Mouse (Mus musculus) CH12.LX (cell line): ENCODE data around the gene Znrf3. TPM values are rescaled to one million over a fixed set of nuclear protein-coding genes. Genes with fewer than 3 reads are reported as not detected.

Source experiments
- DNase-seq: peaks from one replicate; pipeline ENCODE4 v3.0.0-alpha.2; 2013; ENCODE audit errors: extremely low read depth
- H3K27ac ChIP-seq: 2 replicates; pipeline ENCODE4 v1.5.1; 2012; ENCODE audit warnings: low read depth, mild to moderate bottlenecking, control low read depth, moderate library complexity; ENCODE audit not compliant: insufficient read depth
- H3K27me3 ChIP-seq: replicated peaks from 2 replicates; pipeline ENCODE3; 2012; ENCODE audit warnings: inconsistent platforms
- H3K36me3 ChIP-seq, 2 experiments: replicated peaks in 1 of 2; 2 replicates each; pipeline versions ENCODE3 to v1.6.1; 2012; ENCODE audit warnings: inconsistent platforms in 1 of 2, low read length in 1 of 2, mild to moderate bottlenecking in 1 of 2, mixed read lengths in 1 of 2, moderate library complexity in 1 of 2; ENCODE audit not compliant: control insufficient read depth in 1 of 2, insufficient read depth in 1 of 2
- H3K4me1 ChIP-seq, 2 experiments: 2 replicates each; pipeline ENCODE4 v1.6.1; 2012; ENCODE audit warnings: inconsistent platforms in 1 of 2, moderate library complexity in 1 of 2; ENCODE audit not compliant: insufficient read depth in 2 of 2, control insufficient read depth in 1 of 2
- H3K4me2 ChIP-seq: 2 replicates; pipeline ENCODE4 v1.6.1; 2012; ENCODE audit warnings: low read depth, mild to moderate bottlenecking, control low read depth; ENCODE audit not compliant: poor library complexity, insufficient read depth, severe bottlenecking
- H3K4me3 ChIP-seq, 3 experiments: fragments of 150-350 bp in 1 of 3; sonication (generic) in 1 of 3; replicated peaks in 1 of 3; 2 replicates each; pipeline versions ENCODE3 to v1.5.1; 2011 to 2012; ENCODE audit warnings: low read depth in 2 of 3, low read length in 2 of 3, mild to moderate bottlenecking in 2 of 3, moderate library complexity in 2 of 3, control low read depth in 1 of 3, improper control_type of control experiment in 1 of 3, inconsistent platforms in 1 of 3, mixed read lengths in 1 of 3; ENCODE audit not compliant: poor library complexity in 1 of 3
- H3K79me2 ChIP-seq: replicated peaks from 2 replicates; pipeline ENCODE4 v1.6.1; 2012; ENCODE audit warnings: mild to moderate bottlenecking, moderate library complexity; ENCODE audit not compliant: control insufficient read depth, poor library complexity, insufficient read depth, severe bottlenecking; ENCODE audit errors: extremely low read depth
- H3K9ac ChIP-seq: 2 replicates; pipeline ENCODE4 v1.6.1; 2012; ENCODE audit warnings: low read depth, mild to moderate bottlenecking, control low read depth, moderate library complexity; ENCODE audit not compliant: insufficient read depth
- H3K9me3 ChIP-seq: replicated peaks from 2 replicates; pipeline ENCODE3; 2012; ENCODE audit warnings: low read length, inconsistent platforms, mixed read lengths
- CHD1 ChIP-seq: IDR thresholded peaks from 2 replicates; pipeline ENCODE4 v1.6.1; 2012; ENCODE audit warnings: low read depth, low read length, improper control_type of control experiment, inconsistent platforms
- CTCF ChIP-seq, 2 experiments: IDR thresholded peaks in 1 of 2; conservative IDR thresholded peaks in 1 of 2; 2 replicates each; pipeline ENCODE4 v1.5.1; 2011 to 2012; ENCODE audit warnings: low read depth in 2 of 2, low read length in 2 of 2, improper control_type of control experiment in 1 of 2, inconsistent platforms in 1 of 2, mild to moderate bottlenecking in 1 of 2, moderate library complexity in 1 of 2
- E2F4 ChIP-seq: IDR thresholded peaks from 2 replicates; pipeline ENCODE4 v1.6.1; 2011; ENCODE audit warnings: low read depth, low read length, improper control_type of control experiment; ENCODE audit not compliant: insufficient replicate concordance
- ELF1 ChIP-seq: IDR thresholded peaks from 2 replicates; pipeline ENCODE4 v1.6.1; 2014; ENCODE audit warnings: low read depth, mild to moderate bottlenecking, inconsistent platforms, low read length, improper control_type of control experiment
- ETS1 ChIP-seq: conservative IDR thresholded peaks from 2 replicates; pipeline ENCODE4 v1.6.1; 2012; ENCODE audit warnings: low read depth, mild to moderate bottlenecking, inconsistent platforms, low read length, improper control_type of control experiment, moderate library complexity
- HCFC1 ChIP-seq: IDR thresholded peaks from 2 replicates; pipeline ENCODE4 v1.6.1; 2012; ENCODE audit warnings: low read depth, mild to moderate bottlenecking, inconsistent platforms, low read length, improper control_type of control experiment
- JUND ChIP-seq: conservative IDR thresholded peaks from 2 replicates; pipeline ENCODE4 v1.6.1; 2011; ENCODE audit warnings: low read depth, low read length, improper control_type of control experiment
- KAT2A ChIP-seq: IDR thresholded peaks from 2 replicates; pipeline ENCODE4 v1.6.1; 2012; ENCODE audit warnings: low read length, improper control_type of control experiment, inconsistent platforms; ENCODE audit not compliant: insufficient replicate concordance
- MAFK ChIP-seq: IDR thresholded peaks from 2 replicates; pipeline ENCODE4 v1.6.1; 2011; ENCODE audit warnings: low read length, improper control_type of control experiment; ENCODE audit not compliant: insufficient replicate concordance
- MAX ChIP-seq: IDR thresholded peaks from 2 replicates; pipeline ENCODE4 v1.6.1; 2011; ENCODE audit warnings: low read length, improper control_type of control experiment
- MAZ ChIP-seq: IDR thresholded peaks from 2 replicates; pipeline ENCODE4 v1.6.1; 2012; ENCODE audit warnings: low read depth, mild to moderate bottlenecking, inconsistent platforms, low read length, improper control_type of control experiment, moderate library complexity
- MYC ChIP-seq: IDR thresholded peaks from 2 replicates; pipeline ENCODE4 v1.6.1; 2011; ENCODE audit warnings: low read depth, mild to moderate bottlenecking, improper control_type of control experiment, low read length
- NRF1 ChIP-seq: IDR thresholded peaks from 2 replicates; pipeline ENCODE4 v1.6.1; 2014; ENCODE audit warnings: low read depth, mild to moderate bottlenecking, inconsistent platforms, low read length, improper control_type of control experiment, moderate library complexity
- POLR2AphosphoS2 ChIP-seq: IDR thresholded peaks from 2 replicates; pipeline ENCODE4 v1.6.1; 2011; ENCODE audit warnings: low read depth, low read length, improper control_type of control experiment
- RCOR1 ChIP-seq: conservative IDR thresholded peaks from 2 replicates; pipeline ENCODE4 v1.6.1; 2012; ENCODE audit warnings: low read depth, mild to moderate bottlenecking, inconsistent platforms, low read length, improper control_type of control experiment
- SIN3A ChIP-seq: IDR thresholded peaks from 2 replicates; pipeline ENCODE4 v1.6.1; 2012; ENCODE audit warnings: low read length, improper control_type of control experiment, inconsistent platforms
- USF1 ChIP-seq: IDR thresholded peaks from 2 replicates; pipeline ENCODE4 v1.6.1; 2014; ENCODE audit warnings: low read depth, mild to moderate bottlenecking, inconsistent platforms, low read length, improper control_type of control experiment
- USF2 ChIP-seq: conservative IDR thresholded peaks from 2 replicates; pipeline ENCODE4 v1.6.1; 2011; ENCODE audit warnings: low read depth, low read length, improper control_type of control experiment
- ZKSCAN1 ChIP-seq: IDR thresholded peaks from 2 replicates; pipeline ENCODE4 v1.6.1; 2012; ENCODE audit warnings: low read depth, inconsistent platforms, low read length, improper control_type of control experiment, borderline replicate concordance
- ZNF384 ChIP-seq: IDR thresholded peaks from 2 replicates; pipeline ENCODE4 v1.6.1; 2012; ENCODE audit warnings: low read depth, low read length, improper control_type of control experiment, inconsistent platforms
- dilution Hi-C: fragments of 300-500 bp; cut with MboI; formaldehyde crosslinking; loops from 2 replicates; pipeline ENCODE4 v1.14.3; 2020; ENCODE audit warnings: low sequenced_read_pairs; ENCODE audit not compliant: extremely low pct_unique_long_range_greater_than_20kb, extremely low pct_ligation_motif_present
- in situ Hi-C: fragments of 300-500 bp; cut with MboI; formaldehyde crosslinking; loops from 3 replicates; pipeline ENCODE4 v1.14.3; 2019; ENCODE audit warnings: low sequenced_read_pairs, low pct_ligation_motif_present, low pct_unique_long_range_greater_than_20kb, mixed read lengths
- polyA plus RNA-seq: library from polyadenylated mRNA; unstranded; fragments of >175 nt; gene quantifications from 2 replicates; pipeline ENCODE4 v1.2.1, GENCODE M21; 2012; ENCODE audit warnings: low read depth; ENCODE audit not compliant: insufficient read length
- total RNA-seq, 2 experiments: library from RNA; depleted of rRNA; stranded (reverse); fragments of 300-350 nt in 1 of 2; fragments of >200 nt in 1 of 2; gene quantifications; 2 replicates each; pipeline ENCODE4 v1.2.3; 2012 to 2014

Gene Znrf3
- total and polyA plus RNA-seq, 3 experiments, result 1.1 to 2.7 (median 1.3) TPM

DNA sequence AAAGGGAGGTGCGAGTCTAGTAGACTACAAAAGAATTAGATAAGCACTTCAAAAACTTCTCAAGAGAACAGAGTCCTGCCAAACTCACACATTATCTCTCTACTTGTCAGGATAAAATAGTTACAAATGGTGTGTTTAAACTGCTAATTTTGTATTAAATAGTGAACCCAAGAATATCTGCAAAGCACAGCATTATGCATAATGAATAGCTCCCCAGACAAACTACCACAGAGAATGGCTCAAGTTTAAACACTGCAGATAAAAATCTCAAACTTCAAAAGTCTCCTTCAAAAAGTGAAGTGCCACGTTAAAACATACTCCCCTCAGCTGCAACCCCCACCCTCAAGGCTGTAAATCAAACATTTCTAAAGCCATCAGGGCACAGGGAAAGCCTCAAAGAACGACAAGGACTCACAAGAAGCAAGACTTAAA, 2.0 kb downstream of the Znrf3 start:
- peaks cover 2% of the 10 kb centered on the region for H3K27me3 ChIP-seq
- H3K4me2 ChIP-seq, result no peak overlapping the region
- DNase-seq, result no peak
- H3K4me1 ChIP-seq, result peaks cover 0 to 25% of the 10 kb centered on the region in 2 experiments; a peak in 2 of 4 replicates
- no peak overlapping the region for H3K9ac ChIP-seq
- peaks cover 4% of the 10 kb centered on the region for H3K9me3 ChIP-seq
- dilution Hi-C loops, result no loop called here
- no peak overlapping the region for H3K4me3 ChIP-seq
- no peak overlapping the region for H3K27ac ChIP-seq
- in situ Hi-C loops, result no loop called here
- no peaks in the 10 kb centered on the region for H3K79me2 ChIP-seq
- no peaks in the 10 kb centered on the region for H3K36me3 ChIP-seq
- no peak for TF ChIP-seq CTCF (conservative IDR thresholded peaks at IDR 0.05 in 1 of 2, IDR thresholded peaks at IDR 0.05 in 1 of 2; ENCODE audit: low read depth in 2 of 2, low read length in 2 of 2)
- no peak for TF ChIP-seq MAZ
- TF ChIP-seq KAT2A, result no peak
- TF ChIP-seq CHD1, result no peak
- no peak for TF ChIP-seq ZKSCAN1
- TF ChIP-seq USF2, result no peak
- no peak for TF ChIP-seq MAFK
- TF ChIP-seq POLR2AphosphoS2, result no peak
- TF ChIP-seq E2F4, result no peak
- no peak for TF ChIP-seq RCOR1
- TF ChIP-seq ETS1, result no peak
- no peak for TF ChIP-seq NRF1
- TF ChIP-seq SIN3A, result no peak
- TF ChIP-seq USF1, result no peak
- TF ChIP-seq ELF1, result no peak
- TF ChIP-seq MYC, result no peak
- no peak for TF ChIP-seq JUND
- no peak for TF ChIP-seq MAX
- TF ChIP-seq, all 38 proteins: peak for 0

DNA sequence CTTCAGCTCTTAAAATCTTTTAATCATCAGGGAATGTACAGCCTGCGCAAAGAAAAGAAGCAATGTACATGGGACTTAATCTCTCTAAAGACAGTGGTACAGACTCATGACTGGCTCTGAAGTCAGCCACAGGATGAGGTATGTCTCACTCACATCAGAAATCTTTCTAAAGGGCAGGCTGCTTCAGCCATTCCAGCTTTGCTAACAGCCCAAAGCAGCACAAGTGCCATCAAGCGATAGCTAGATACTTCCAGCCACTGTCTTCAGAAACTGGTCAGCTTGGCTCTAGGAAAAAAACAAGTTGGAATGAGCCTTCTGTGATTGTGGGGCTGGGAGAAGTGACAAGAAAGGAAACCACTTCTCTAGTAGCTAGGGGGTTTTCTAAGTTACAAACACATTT, 7.0 kb downstream of the Znrf3 start:
- Histone ChIP-seq H3K36me3 (peaks cover 0 to 3% of the 10 kb centered on the region in 2 experiments), H3K9ac (no peak overlapping the region), H3K27ac (no peak overlapping the region), H3K4me2 (no peak overlapping the region), H3K4me3 (no peak overlapping the region), H3K4me1 (peaks cover 0 to 17% of the 10 kb centered on the region in 2 experiments; a peak in 1 of 4 replicates), H3K9me3 (no peaks in the 10 kb centered on the region), H3K27me3 (no peaks in the 10 kb centered on the region), H3K79me2 (no peaks in the 10 kb centered on the region)
- dilution Hi-C loops (no loop called here), in situ Hi-C loops (no loop called here)
- no peak for TF ChIP-seq ZNF384
- no peak for TF ChIP-seq HCFC1
- TF ChIP-seq ZKSCAN1, result no peak
- TF ChIP-seq CHD1, result no peak
- TF ChIP-seq KAT2A, result no peak
- DNase-seq, result no peak
